Mouse (Mus musculus): Measurements from ENCODE around the gene Gm10160. TPM values are rescaled to one million over a fixed set of nuclear protein-coding genes. Genes with fewer than 3 reads are reported as not detected.
"Not testable (repeated sequence)": the region's sequence is repeated elsewhere in the genome, so short reads cannot be mapped to it uniquely, and the experiment has no call there.

The Gm10160 gene
- polyA plus RNA-seq, 1 experiment from 2014 or later = not detected

- H3K9me3 ChIP-seq (ENCODE audit: control insufficient read depth, low read length) = no peaks in the 10 kb centered on the region
- H3K4me2 ChIP-seq (ENCODE audit: low read depth) = no peak overlapping the region
- DNase-seq (ENCODE audit: low spot score) (no peak), ATAC-seq (ENCODE audit: insufficient read depth, low FRiP score, low TSS enrichment) (no peak)
- H3K27ac ChIP-seq (ENCODE audit: low read depth, low read length) = no peak overlapping the region
- no peak overlapping the region for H3K9ac ChIP-seq (ENCODE audit: low read length)
- H3K36me3 ChIP-seq (ENCODE audit: control insufficient read depth, insufficient read depth, low read length) = no peaks in the 10 kb centered on the region
- 80% methylated on average over 8 of the region's 8 CpGs for WGBS
- H3K4me1 ChIP-seq (ENCODE audit: control insufficient read depth, insufficient read depth, low read length) = no peaks in the 10 kb centered on the region
- H3K4me3 ChIP-seq (ENCODE audit: low read depth, low read length) = no peak overlapping the region
- no peaks in the 10 kb centered on the region for H3K27me3 ChIP-seq (ENCODE audit: control insufficient read depth, insufficient read depth, low read length)
These were observed 11.7 kb downstream of the Gm10160 start for GRCm38 (mm10) chr7:81843903-81844302.

DNA sequence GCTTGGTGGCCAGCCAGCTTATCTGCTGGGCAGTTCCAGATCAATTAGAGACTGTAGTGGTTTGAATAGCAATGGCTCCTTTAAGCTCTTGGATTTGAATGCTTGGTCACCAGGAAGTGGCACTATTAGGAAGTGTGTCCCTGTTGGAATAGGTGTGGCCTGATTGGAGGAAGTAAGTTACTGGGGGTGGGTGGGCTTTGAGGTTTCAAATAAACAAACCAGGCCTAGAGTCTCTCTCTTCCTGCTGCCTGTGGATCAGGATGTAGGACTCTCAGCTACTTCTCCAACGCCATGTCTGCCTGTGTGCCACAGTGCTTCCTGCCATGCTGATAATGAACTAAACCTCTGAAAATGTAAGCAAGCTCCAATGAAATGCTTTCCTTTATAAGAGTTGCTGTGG lies 12.6 kb downstream of the Gm10160 start:
- H3K27ac ChIP-seq (ENCODE audit: low read depth, low read length) = no peak overlapping the region
- no peak overlapping the region for H3K9ac ChIP-seq (ENCODE audit: low read length)
- no peak overlapping the region for H3K4me3 ChIP-seq (ENCODE audit: low read depth, low read length)
- WGBS = 76% methylated on average over 1 of the region's 1 CpGs
- H3K9me3 ChIP-seq (ENCODE audit: control insufficient read depth, low read length) = no peaks in the 10 kb centered on the region
- no peak overlapping the region for H3K4me2 ChIP-seq (ENCODE audit: low read depth)
- H3K36me3 ChIP-seq (ENCODE audit: control insufficient read depth, insufficient read depth, low read length) = no peaks in the 10 kb centered on the region
- no peaks in the 10 kb centered on the region for H3K4me1 ChIP-seq (ENCODE audit: control insufficient read depth, insufficient read depth, low read length)
- ATAC-seq (ENCODE audit: insufficient read depth, low FRiP score, low TSS enrichment) (no peak), DNase-seq (ENCODE audit: low spot score) (no peak)
- H3K27me3 ChIP-seq (ENCODE audit: control insufficient read depth, insufficient read depth, low read length) = no peaks in the 10 kb centered on the region

DNA sequence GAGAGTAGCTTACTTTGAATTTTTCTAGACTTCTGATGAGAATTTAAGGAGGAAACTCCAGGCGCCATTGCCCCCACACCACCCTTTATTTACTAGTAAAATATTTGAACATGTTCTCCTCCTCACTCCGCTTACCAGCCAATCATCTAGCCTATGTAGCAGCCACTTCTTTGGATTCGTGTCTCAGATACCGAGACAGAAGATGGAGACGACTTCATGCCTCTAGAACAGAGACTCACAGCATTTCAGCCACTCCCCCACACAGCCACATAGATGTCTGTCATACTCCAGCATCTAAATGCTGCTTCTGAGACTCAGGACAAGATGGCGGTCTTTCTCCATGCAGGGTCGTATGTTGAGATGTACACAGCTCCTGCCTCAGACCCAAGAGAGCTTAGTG lies 13.5 kb downstream of the Gm10160 start:
- ATAC-seq (ENCODE audit: insufficient read depth, low FRiP score, low TSS enrichment) (no peak), DNase-seq (ENCODE audit: low spot score) (no peak)
- H3K4me1 ChIP-seq (ENCODE audit: control insufficient read depth, insufficient read depth, low read length) = no peaks in the 10 kb centered on the region
- no peak overlapping the region for H3K4me3 ChIP-seq (ENCODE audit: low read depth, low read length)
- H3K9ac ChIP-seq (ENCODE audit: low read length) = no peak overlapping the region
- no peak overlapping the region for H3K4me2 ChIP-seq (ENCODE audit: low read depth)
- H3K27ac ChIP-seq (ENCODE audit: low read depth, low read length) = no peak overlapping the region
- WGBS = 89% methylated on average over 7 of the region's 7 CpGs
- no peaks in the 10 kb centered on the region for H3K9me3 ChIP-seq (ENCODE audit: control insufficient read depth, low read length)
- H3K27me3 ChIP-seq (ENCODE audit: control insufficient read depth, insufficient read depth, low read length) = no peaks in the 10 kb centered on the region
- H3K36me3 ChIP-seq (ENCODE audit: control insufficient read depth, insufficient read depth, low read length) = no peaks in the 10 kb centered on the region

- no peaks in the 10 kb centered on the region for H3K27me3 ChIP-seq (ENCODE audit: control insufficient read depth, insufficient read depth, low read length)
- no peaks in the 10 kb centered on the region for H3K4me1 ChIP-seq (ENCODE audit: control insufficient read depth, insufficient read depth, low read length)
- WGBS = 89% methylated on average over 6 of the region's 6 CpGs
- no peak overlapping the region for H3K4me3 ChIP-seq (ENCODE audit: low read depth, low read length)
- no peak overlapping the region for H3K9ac ChIP-seq (ENCODE audit: low read length)
- H3K9me3 ChIP-seq (ENCODE audit: control insufficient read depth, low read length) = no peaks in the 10 kb centered on the region
- DNase-seq (ENCODE audit: low spot score) (no peak), ATAC-seq (ENCODE audit: insufficient read depth, low FRiP score, low TSS enrichment) (no peak)
- no peak overlapping the region for H3K27ac ChIP-seq (ENCODE audit: low read depth, low read length)
- H3K36me3 ChIP-seq (ENCODE audit: control insufficient read depth, insufficient read depth, low read length) = no peaks in the 10 kb centered on the region
- H3K4me2 ChIP-seq (ENCODE audit: low read depth) = no peak overlapping the region
These were observed 14.2 kb downstream of the Gm10160 start for GRCm38 (mm10) chr7:81841439-81841838.

GRCm38 (mm10) chr7:81840661-81841181 lies 14.9 kb downstream of the Gm10160 start:
- ATAC-seq (ENCODE audit: insufficient read depth, low FRiP score, low TSS enrichment) (no peak), DNase-seq (ENCODE audit: low spot score) (no peak)
- no peaks in the 10 kb centered on the region for H3K36me3 ChIP-seq (ENCODE audit: control insufficient read depth, insufficient read depth, low read length)
- no peak overlapping the region for H3K4me2 ChIP-seq (ENCODE audit: low read depth)
- no peaks in the 10 kb centered on the region for H3K27me3 ChIP-seq (ENCODE audit: control insufficient read depth, insufficient read depth, low read length)
- H3K27ac ChIP-seq (ENCODE audit: low read depth, low read length) = no peak overlapping the region
- H3K4me1 ChIP-seq (ENCODE audit: control insufficient read depth, insufficient read depth, low read length) = no peaks in the 10 kb centered on the region
- H3K4me3 ChIP-seq (ENCODE audit: low read depth, low read length) = no peak overlapping the region
- H3K9me3 ChIP-seq (ENCODE audit: control insufficient read depth, low read length) = no peaks in the 10 kb centered on the region
- WGBS = 69% methylated on average over 7 of the region's 7 CpGs
- no peak overlapping the region for H3K9ac ChIP-seq (ENCODE audit: low read length)

DNA sequence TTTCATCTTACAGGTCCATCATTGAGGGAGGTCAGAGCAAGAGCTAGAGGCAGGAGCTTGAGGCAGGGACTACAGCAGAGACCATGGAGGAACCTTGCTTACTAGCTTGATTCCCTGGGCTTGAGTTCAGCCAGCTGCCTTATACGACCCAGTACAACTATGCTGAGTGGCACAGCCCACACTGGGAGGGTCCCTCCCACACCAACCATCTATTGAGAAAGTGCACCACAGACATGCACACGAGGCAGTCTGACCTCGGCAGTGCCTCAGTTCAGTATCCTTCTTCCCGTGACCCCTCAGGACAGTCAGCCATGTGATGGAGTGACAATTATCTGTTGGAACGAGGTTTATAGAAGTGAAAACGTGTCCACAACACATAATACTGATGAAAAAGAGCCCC lies 15.8 kb downstream of the Gm10160 start:
- WGBS = 69% methylated on average over 6 of the region's 6 CpGs
- Histone ChIP-seq H3K27me3 (ENCODE audit: control insufficient read depth, insufficient read depth, low read length) (no peaks in the 10 kb centered on the region), H3K36me3 (ENCODE audit: control insufficient read depth, insufficient read depth, low read length) (no peaks in the 10 kb centered on the region), H3K4me3 (ENCODE audit: low read depth, low read length) (no peak overlapping the region), H3K27ac (ENCODE audit: low read depth, low read length) (no peak overlapping the region), H3K4me2 (ENCODE audit: low read depth) (no peak overlapping the region), H3K4me1 (ENCODE audit: control insufficient read depth, insufficient read depth, low read length) (no peaks in the 10 kb centered on the region), H3K9ac (ENCODE audit: low read length) (no peak overlapping the region), H3K9me3 (ENCODE audit: control insufficient read depth, low read length) (no peaks in the 10 kb centered on the region)
- DNase-seq (ENCODE audit: low spot score) (no peak), ATAC-seq (ENCODE audit: insufficient read depth, low FRiP score, low TSS enrichment) (no peak)

- WGBS = 87% methylated on average over 5 of the region's 5 CpGs
- H3K9ac ChIP-seq (ENCODE audit: low read length); H3K4me1 ChIP-seq (ENCODE audit: control insufficient read depth, insufficient read depth, low read length); H3K4me3 ChIP-seq (ENCODE audit: low read depth, low read length); ATAC-seq (ENCODE audit: insufficient read depth, low FRiP score, low TSS enrichment); H3K27ac ChIP-seq (ENCODE audit: low read depth, low read length); H3K4me2 ChIP-seq (ENCODE audit: low read depth); H3K27me3 ChIP-seq (ENCODE audit: control insufficient read depth, insufficient read depth, low read length); H3K36me3 ChIP-seq (ENCODE audit: control insufficient read depth, insufficient read depth, low read length); H3K9me3 ChIP-seq (ENCODE audit: control insufficient read depth, low read length); DNase-seq (ENCODE audit: low spot score): not testable (repeated sequence)
These were observed 17.8 kb downstream of the Gm10160 start for GRCm38 (mm10) chr7:81837771-81838170.

GRCm38 (mm10) chr7:81835430-81835829 lies 20.2 kb downstream of the Gm10160 start:
- DNase-seq (ENCODE audit: low spot score) (no peak), ATAC-seq (ENCODE audit: insufficient read depth, low FRiP score, low TSS enrichment) (no peak)
- H3K4me3 ChIP-seq (ENCODE audit: low read depth, low read length) = no peak overlapping the region
- 87% methylated on average over 5 of the region's 5 CpGs for WGBS
- H3K4me2 ChIP-seq (ENCODE audit: low read depth) = no peak overlapping the region
- no peaks in the 10 kb centered on the region for H3K4me1 ChIP-seq (ENCODE audit: control insufficient read depth, insufficient read depth, low read length)
- H3K27me3 ChIP-seq (ENCODE audit: control insufficient read depth, insufficient read depth, low read length) = no peaks in the 10 kb centered on the region
- H3K9ac ChIP-seq (ENCODE audit: low read length) = no peak overlapping the region
- no peaks in the 10 kb centered on the region for H3K9me3 ChIP-seq (ENCODE audit: control insufficient read depth, low read length)
- H3K27ac ChIP-seq (ENCODE audit: low read depth, low read length) = no peak overlapping the region
- H3K36me3 ChIP-seq (ENCODE audit: control insufficient read depth, insufficient read depth, low read length) = no peaks in the 10 kb centered on the region

- no peak for ATAC-seq (ENCODE audit: insufficient read depth, low FRiP score, low TSS enrichment)
- Histone ChIP-seq H3K9ac (ENCODE audit: low read length) (no peak overlapping the region), H3K9me3 (ENCODE audit: control insufficient read depth, low read length) (no peaks in the 10 kb centered on the region), H3K4me1 (ENCODE audit: control insufficient read depth, insufficient read depth, low read length) (no peaks in the 10 kb centered on the region), H3K4me2 (ENCODE audit: low read depth) (no peak overlapping the region), H3K4me3 (ENCODE audit: low read depth, low read length) (no peak overlapping the region), H3K36me3 (ENCODE audit: control insufficient read depth, insufficient read depth, low read length) (no peaks in the 10 kb centered on the region), H3K27me3 (ENCODE audit: control insufficient read depth, insufficient read depth, low read length) (no peaks in the 10 kb centered on the region), H3K27ac (ENCODE audit: low read depth, low read length) (no peak overlapping the region)
- no peak for DNase-seq (ENCODE audit: low spot score)
These were observed 20.7 kb downstream of the Gm10160 start for GRCm38 (mm10) chr7:81834847-81835246.

Data from neural tube, embryonic 11.5 days (tissue).